Mouse (Mus musculus) MEL (cell line): ENCODE results near the gene Ckmt2.

Experiments used
- CTCF ChIP-seq, 3 experiments: IDR thresholded peaks in 2 of 3; conservative IDR thresholded peaks in 1 of 3; 2 replicates each; pipeline ENCODE4 v1.5.1; 2011 to 2012; ENCODE audit warnings: low read length in 3 of 3, low read depth in 2 of 3, mild to moderate bottlenecking in 2 of 3, improper control_type of control experiment in 1 of 3, inconsistent platforms in 1 of 3, mixed read lengths in 1 of 3, moderate library complexity in 1 of 3; ENCODE audit not compliant: control insufficient read depth in 1 of 3, insufficient read depth in 1 of 3, poor library complexity in 1 of 3, severe bottlenecking in 1 of 3
- E2F4 ChIP-seq: IDR thresholded peaks from 2 replicates; pipeline ENCODE4 v1.6.1; 2011; ENCODE audit warnings: low read depth, low read length, improper control_type of control experiment, borderline replicate concordance
- ELF1 ChIP-seq: IDR thresholded peaks from 2 replicates; pipeline ENCODE4 v1.6.1; 2014; ENCODE audit warnings: low read depth, mild to moderate bottlenecking, inconsistent platforms, low read length, improper control_type of control experiment, moderate library complexity
- GATA1 ChIP-seq: IDR thresholded peaks from 2 replicates; pipeline ENCODE4 v1.6.1; 2011; ENCODE audit warnings: low read depth, low read length, improper control_type of control experiment
- HCFC1 ChIP-seq: IDR thresholded peaks from 2 replicates; pipeline ENCODE4 v1.6.1; 2012; ENCODE audit warnings: low read depth, mild to moderate bottlenecking, inconsistent platforms, low read length, improper control_type of control experiment, moderate library complexity
- JUND ChIP-seq: IDR thresholded peaks from 2 replicates; pipeline ENCODE4 v1.6.1; 2011; ENCODE audit warnings: low read depth, mild to moderate bottlenecking, improper control_type of control experiment, low read length
- MAFK ChIP-seq: IDR thresholded peaks from 2 replicates; pipeline ENCODE4 v1.6.1; 2011; ENCODE audit warnings: low read depth, mild to moderate bottlenecking, low read length, improper control_type of control experiment, borderline replicate concordance
- MAX ChIP-seq: IDR thresholded peaks from 2 replicates; pipeline ENCODE4 v1.6.1; 2011; ENCODE audit warnings: low read length, improper control_type of control experiment
- MAZ ChIP-seq: IDR thresholded peaks from 2 replicates; pipeline ENCODE4 v1.6.1; 2012; ENCODE audit warnings: low read depth, mild to moderate bottlenecking, inconsistent platforms, low read length, improper control_type of control experiment
- POLR2A ChIP-seq, 2 experiments: IDR thresholded peaks; 2 replicates each; pipeline ENCODE4 v1.6.1; 2011 to 2012; ENCODE audit warnings: low read length in 2 of 2, mild to moderate bottlenecking in 2 of 2, control low read depth in 1 of 2, improper control_type of control experiment in 1 of 2, low read depth in 1 of 2, moderate library complexity in 1 of 2; ENCODE audit not compliant: control insufficient read depth in 1 of 2, insufficient read depth in 1 of 2, poor library complexity in 1 of 2
- POLR2AphosphoS5 ChIP-seq: IDR thresholded peaks from 2 replicates; pipeline ENCODE4 v1.6.1; 2012; ENCODE audit warnings: low read depth, borderline replicate concordance, mild to moderate bottlenecking, inconsistent platforms, low read length, moderate library complexity, mixed read lengths
- TAL1 ChIP-seq: IDR thresholded peaks from 2 replicates; pipeline ENCODE4 v1.6.1; 2012; ENCODE audit warnings: mild to moderate bottlenecking, inconsistent platforms, low read length, moderate library complexity, mixed read lengths
- TBP ChIP-seq: IDR thresholded peaks from 2 replicates; pipeline ENCODE4 v1.8.0; 2011; ENCODE audit warnings: low read depth, low read length, improper control_type of control experiment
- UBTF ChIP-seq: IDR thresholded peaks from 2 replicates; pipeline ENCODE4 v1.6.1; 2012; ENCODE audit warnings: low read depth, mild to moderate bottlenecking, inconsistent platforms, low read length, improper control_type of control experiment, moderate library complexity, borderline replicate concordance; ENCODE audit not compliant: insufficient read depth

- TF ChIP-seq POLR2A (IDR thresholded peaks at IDR 0.05; ENCODE audit: control insufficient read depth in 1 of 2, insufficient read depth in 1 of 2, low read depth in 1 of 2, low read length in 2 of 2, poor library complexity in 1 of 2) (no peak), CTCF (IDR thresholded peaks at IDR 0.05 in 2 of 3, conservative IDR thresholded peaks at IDR 0.05 in 1 of 3; ENCODE audit: control insufficient read depth in 1 of 3, insufficient read depth in 1 of 3, low read depth in 2 of 3, low read length in 3 of 3, poor library complexity in 1 of 3, severe bottlenecking in 1 of 3) (peak in 1 of 3 experiments; percentile 13; a peak in 1 of 6 replicates), TAL1 (no peak), HCFC1 (no peak), UBTF (no peak), POLR2AphosphoS5 (no peak), MAX (no peak), TBP (no peak), MAFK (no peak), JUND (no peak), GATA1 (no peak), ELF1 (no peak), MAZ (no peak), E2F4 (no peak)
These were observed 41.1 kb upstream of the Ckmt2 start for GRCm38 (mm10) chr13:91917835-91918234.
